Mouse (Mus musculus) forebrain, embryonic 16.5 days (tissue): ENCODE data around the gene Abcd3. TPM values are rescaled to one million over a fixed set of nuclear protein-coding genes. Genes with fewer than 3 reads are reported as not detected.
"Not testable (repeated sequence)": the region's sequence is repeated elsewhere in the genome, so short reads cannot be mapped to it uniquely, and the experiment has no call there.

Experiments used
- ATAC-seq: fragments of 200-750 bp; cut with Nextera tagmentation; 2 replicates; pipeline ENCODE4 v1.8.0; 2017; ENCODE audit warnings: mild to moderate bottlenecking, moderate library complexity
- H3K27ac ChIP-seq: fragments of 300-500 bp; sonication (generic); 2 replicates; pipeline ENCODE4 v1.5.1; 2014; ENCODE audit warnings: low read length, control low read depth
- H3K27me3 ChIP-seq: fragments of 300-500 bp; sonication (generic); replicated peaks from 2 replicates; pipeline ENCODE4 v1.6.1; 2014; ENCODE audit warnings: low read length; ENCODE audit not compliant: control insufficient read depth, insufficient read depth
- H3K36me3 ChIP-seq: fragments of 300-500 bp; sonication (generic); 2 replicates; pipeline ENCODE4 v1.6.1; 2014; ENCODE audit not compliant: control insufficient read depth, insufficient read depth
- H3K4me1 ChIP-seq: fragments of 300-500 bp; sonication (generic); replicated peaks from 2 replicates; pipeline ENCODE4 v1.6.1; 2014; ENCODE audit warnings: low read length; ENCODE audit not compliant: control insufficient read depth, insufficient read depth
- H3K4me2 ChIP-seq: fragments of 300-500 bp; sonication (generic); 2 replicates; pipeline ENCODE4 v1.6.1; 2014; ENCODE audit warnings: mild to moderate bottlenecking, low read length, control low read depth
- H3K4me3 ChIP-seq: fragments of 300-500 bp; sonication (generic); replicated peaks from 2 replicates; pipeline ENCODE4 v1.5.1; 2014; ENCODE audit warnings: mild to moderate bottlenecking, low read length, control low read depth
- H3K9ac ChIP-seq: fragments of 300-500 bp; sonication (generic); replicated peaks from 2 replicates; pipeline ENCODE4 v1.6.1; 2014; ENCODE audit warnings: low read depth, low read length, control low read depth
- H3K9me3 ChIP-seq: fragments of 300-500 bp; sonication (generic); 2 replicates; pipeline ENCODE4 v1.6.1; 2016; ENCODE audit warnings: low read length; ENCODE audit not compliant: control insufficient read depth
- WGBS: fragments of 180-500 bp; shearing (Covaris S2); extraction: QIAGEN DNeasy Blood & Tissue Kit; methylation state at CpG from one replicate; pipeline ENCODE4 v1.1.7; 2014; 5-methylcytosine and 5-hydroxymethylcytosine counted together
- polyA plus RNA-seq: library from polyadenylated mRNA; unstranded; fragments of >200 nt; fragmentation: Nextera tagmentation; extraction: Ambion mirVana; gene quantifications from 2 replicates; pipeline ENCODE4 v1.2.1, GENCODE M21; 2015

The Abcd3 gene
- polyA plus RNA-seq, 1 experiment from 2014 or later, result 72.8 TPM

DNA sequence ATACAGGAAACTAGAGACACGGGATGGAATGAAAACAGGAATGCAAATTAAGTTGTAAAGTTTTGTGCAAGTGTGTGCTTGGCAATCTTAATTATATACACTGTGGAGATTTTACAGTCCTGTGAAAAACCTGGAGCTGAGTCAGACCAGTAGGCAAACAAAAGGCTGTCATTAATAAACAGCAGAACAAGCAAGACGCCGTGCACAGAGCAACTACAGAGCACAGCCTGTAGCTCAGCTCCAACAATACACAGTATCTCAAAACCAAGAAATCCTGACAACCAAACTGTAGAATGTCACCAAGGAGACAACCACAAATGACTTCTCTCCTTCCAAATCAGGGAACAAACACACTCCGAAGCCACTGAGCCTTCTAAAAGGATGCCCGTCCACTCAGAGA is 24.7 kb downstream of the Abcd3 start:
- Histone ChIP-seq H3K27me3 (no peaks in the 10 kb centered on the region), H3K4me1 (peaks cover 3% of the 10 kb centered on the region; the same call in 1 of the 2 replicates), H3K9ac (no peak overlapping the region), H3K9me3 (no peaks in the 10 kb centered on the region), H3K4me3 (no peak overlapping the region), H3K4me2 (0 out of 2 replicates have a peak overlapping the region, but pooled peaks have one; percentile 1), H3K27ac (peak overlapping the region; percentile 54; the same call in 1 of the 2 replicates), H3K36me3 (no peaks in the 10 kb centered on the region)
- WGBS, result 15% methylated on average over 5 of the region's 5 CpGs
- ATAC-seq, result peak; percentile 84

DNA sequence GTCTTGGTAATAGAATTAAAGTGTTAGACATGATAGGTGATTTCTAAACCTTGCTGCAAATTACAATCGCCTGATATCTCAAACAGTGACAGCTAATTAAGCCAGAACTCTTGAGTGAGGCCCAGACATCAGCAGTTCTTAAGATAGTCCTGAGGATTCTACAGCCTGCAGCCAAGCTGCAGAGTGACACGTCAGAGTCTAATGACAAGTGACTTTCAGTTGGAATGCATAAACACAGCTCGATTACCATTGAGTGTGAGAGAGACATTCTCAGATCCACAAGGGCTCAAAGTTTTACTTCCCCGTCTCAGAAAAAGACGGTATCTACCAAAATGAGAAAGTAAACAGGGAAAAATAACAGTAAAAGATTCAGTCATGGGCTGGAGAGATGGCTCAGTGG is 25.3 kb downstream of the Abcd3 start:
- Histone ChIP-seq H3K9me3 (no peaks in the 10 kb centered on the region), H3K36me3 (no peaks in the 10 kb centered on the region), H3K4me2 (no peak overlapping the region), H3K4me3 (no peak overlapping the region), H3K27ac (no peak overlapping the region), H3K27me3 (no peaks in the 10 kb centered on the region), H3K9ac (no peak overlapping the region), H3K4me1 (peaks cover 3% of the 10 kb centered on the region; the same call in 1 of the 2 replicates)
- 46% methylated on average over 5 of the region's 5 CpGs for WGBS
- ATAC-seq, result 0 out of 2 replicates have a peak, but pooled peaks have one; percentile 26

DNA sequence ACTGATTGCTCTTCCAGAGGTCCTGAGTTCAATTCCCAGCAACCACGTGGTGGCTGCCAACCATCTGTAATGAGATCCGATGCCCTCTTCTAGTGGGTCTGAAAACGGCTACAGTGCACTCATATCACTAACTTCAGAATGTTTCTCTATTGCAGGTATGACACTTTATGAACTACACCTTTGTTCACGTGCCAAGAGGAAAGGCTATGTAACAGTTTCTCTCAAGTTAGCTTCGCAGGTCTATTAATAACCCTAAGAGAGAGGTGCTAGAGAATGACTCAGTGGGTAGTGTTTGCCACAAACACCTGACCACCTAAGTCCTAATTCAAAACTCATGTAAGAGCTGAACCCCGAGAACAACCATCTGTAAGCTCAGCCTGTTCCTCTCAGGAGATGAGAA is 32.1 kb downstream of the Abcd3 start:
- no peak for ATAC-seq
- Histone ChIP-seq H3K4me2 (no peak overlapping the region), H3K9ac (no peak overlapping the region), H3K4me3 (no peak overlapping the region), H3K27ac (no peak overlapping the region), H3K9me3 (no peaks in the 10 kb centered on the region), H3K4me1 (no peaks in the 10 kb centered on the region), H3K27me3 (no peaks in the 10 kb centered on the region), H3K36me3 (no peaks in the 10 kb centered on the region)
- WGBS, result 91% methylated on average over 6 of the region's 6 CpGs

DNA sequence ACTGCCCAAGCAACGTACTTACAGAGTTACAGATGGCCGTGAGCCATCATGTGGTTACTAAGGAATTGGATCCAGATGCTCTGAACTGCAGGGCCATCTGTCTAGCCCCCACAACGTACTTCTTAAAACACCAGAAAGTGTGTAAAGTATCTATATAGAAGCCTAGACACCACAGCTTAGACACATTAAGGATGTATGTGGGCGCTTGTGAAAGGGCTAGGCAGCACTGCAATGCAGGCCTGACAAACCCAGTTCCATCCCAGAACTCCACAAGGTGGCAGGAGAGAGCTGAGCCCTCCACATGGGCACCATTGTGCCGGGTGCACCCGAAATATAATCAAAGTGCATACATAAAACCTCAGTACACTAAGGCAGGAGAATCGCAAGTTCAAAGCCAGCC is 37.2 kb downstream of the Abcd3 start:
- peak; percentile 63; the same call in 1 of the 2 replicates for ATAC-seq
- no peak overlapping the region for H3K4me2 ChIP-seq
- no peaks in the 10 kb centered on the region for H3K27me3 ChIP-seq
- no peak overlapping the region for H3K9ac ChIP-seq
- no peak overlapping the region for H3K4me3 ChIP-seq
- no peak overlapping the region for H3K27ac ChIP-seq
- 51% methylated on average over 7 of the region's 7 CpGs for WGBS
- H3K4me1 ChIP-seq, result no peaks in the 10 kb centered on the region
- no peaks in the 10 kb centered on the region for H3K9me3 ChIP-seq
- no peaks in the 10 kb centered on the region for H3K36me3 ChIP-seq

DNA sequence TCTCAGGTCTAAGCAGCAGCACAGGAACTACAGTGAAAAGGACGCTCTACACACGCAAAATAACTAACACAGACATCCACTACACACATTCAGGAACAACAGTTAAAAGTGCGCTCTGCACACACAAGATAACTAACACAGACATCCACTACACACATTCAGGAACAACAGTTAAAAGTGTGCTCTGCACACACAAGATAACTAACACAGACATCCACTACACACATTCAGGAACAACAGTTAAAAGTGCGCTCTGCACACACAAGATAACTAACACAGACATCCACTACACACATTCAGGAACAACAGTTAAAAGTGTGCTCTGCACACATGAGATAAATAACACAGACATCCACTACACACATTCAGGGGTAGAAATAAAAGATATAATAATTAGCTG is 41.8 kb downstream of the Abcd3 start:
- not testable (repeated sequence) for ATAC-seq, H3K4me1 ChIP-seq, H3K9ac ChIP-seq, H3K4me3 ChIP-seq, H3K27ac ChIP-seq, H3K27me3 ChIP-seq, H3K36me3 ChIP-seq, H3K9me3 ChIP-seq, H3K4me2 ChIP-seq
- 94% methylated on average over 4 of the region's 4 CpGs for WGBS

DNA sequence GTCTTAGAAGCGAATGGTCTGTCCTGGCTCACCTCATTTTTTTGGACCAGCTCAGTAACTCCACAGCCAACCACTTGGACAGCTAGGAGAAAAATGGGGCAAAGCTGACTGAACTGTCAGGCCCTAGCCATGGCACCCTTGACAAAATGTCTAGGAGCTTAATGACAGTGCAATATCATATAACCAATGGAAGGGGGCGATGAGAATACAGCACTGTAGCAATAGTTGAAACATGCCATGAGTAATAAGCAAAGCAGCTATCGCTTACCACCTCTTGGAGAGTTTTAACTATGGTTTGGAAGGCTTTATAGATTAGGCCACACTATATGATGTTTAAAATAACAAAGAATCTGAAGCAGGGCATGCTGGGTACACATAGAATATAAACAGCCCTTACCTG is 46.3 kb downstream of the Abcd3 start:
- no peak for ATAC-seq

DNA sequence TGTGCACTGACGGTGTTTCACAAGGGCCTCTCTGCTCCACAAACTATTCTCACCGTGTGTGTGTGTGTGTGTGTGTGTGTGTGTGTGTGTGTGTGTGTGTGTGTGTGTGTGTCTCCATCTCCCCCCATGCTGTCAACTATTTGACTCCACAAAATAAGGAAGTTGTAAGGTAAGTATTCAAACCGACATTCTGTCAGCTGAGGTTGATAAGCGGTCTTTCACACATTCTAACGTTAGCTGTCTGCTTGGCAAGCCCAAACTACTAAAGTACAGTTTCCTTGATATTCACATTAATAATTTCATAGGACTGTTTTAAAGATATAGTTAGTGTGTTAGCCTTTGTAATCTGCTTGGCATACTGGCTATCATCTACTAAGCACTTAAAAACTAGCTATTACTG is 48.3 kb downstream of the Abcd3 start:
- Histone ChIP-seq H3K36me3 (peaks cover 19% of the 10 kb centered on the region), H3K27me3 (no peaks in the 10 kb centered on the region), H3K9ac (no peak overlapping the region), H3K9me3 (no peaks in the 10 kb centered on the region), H3K4me3 (no peak overlapping the region), H3K27ac (no peak overlapping the region), H3K4me1 (no peaks in the 10 kb centered on the region), H3K4me2 (no peak overlapping the region)
- no peak for ATAC-seq
- WGBS, result 91% methylated on average over 5 of the region's 5 CpGs

More for the DNA sequence above, 46.3 kb downstream of the Abcd3 start:
- no peak overlapping the region for H3K4me2 ChIP-seq
- H3K4me3 ChIP-seq, result no peak overlapping the region
- no peaks in the 10 kb centered on the region for H3K4me1 ChIP-seq
- no peaks in the 10 kb centered on the region for H3K9me3 ChIP-seq
- H3K27ac ChIP-seq, result no peak overlapping the region
- WGBS, result over 99% methylated on average over 3 of the region's 3 CpGs
- no peaks in the 10 kb centered on the region for H3K27me3 ChIP-seq
- H3K36me3 ChIP-seq, result peaks cover 19% of the 10 kb centered on the region
- no peak overlapping the region for H3K9ac ChIP-seq

DNA sequence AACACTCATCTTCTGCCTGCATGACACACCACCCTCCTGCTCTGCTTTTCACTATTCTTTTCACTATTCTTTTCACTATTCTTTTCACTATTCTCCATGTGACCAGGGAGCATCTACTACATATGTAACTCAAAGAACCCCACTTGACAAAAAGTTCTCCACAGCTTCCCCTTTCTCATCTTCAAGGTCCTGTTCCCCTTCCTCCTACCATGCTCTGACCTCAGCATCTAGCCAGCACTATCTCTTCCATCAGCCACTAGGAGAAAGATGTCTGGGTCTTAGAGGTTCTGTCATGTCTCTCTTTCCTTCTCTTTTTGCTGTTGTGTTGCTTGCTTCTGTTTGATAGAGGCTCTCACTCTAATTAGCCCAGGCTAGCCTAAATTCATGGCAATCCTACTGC is 49.1 kb downstream of the Abcd3 start:
- no peaks in the 10 kb centered on the region for H3K9me3 ChIP-seq
- H3K4me3 ChIP-seq, result no peak overlapping the region
- H3K27me3 ChIP-seq, result no peaks in the 10 kb centered on the region
- H3K4me2 ChIP-seq, result no peak overlapping the region
- no peaks in the 10 kb centered on the region for H3K4me1 ChIP-seq
- H3K9ac ChIP-seq, result no peak overlapping the region
- H3K27ac ChIP-seq, result no peak overlapping the region
- H3K36me3 ChIP-seq, result peaks cover 16% of the 10 kb centered on the region
- ATAC-seq, result no peak

DNA sequence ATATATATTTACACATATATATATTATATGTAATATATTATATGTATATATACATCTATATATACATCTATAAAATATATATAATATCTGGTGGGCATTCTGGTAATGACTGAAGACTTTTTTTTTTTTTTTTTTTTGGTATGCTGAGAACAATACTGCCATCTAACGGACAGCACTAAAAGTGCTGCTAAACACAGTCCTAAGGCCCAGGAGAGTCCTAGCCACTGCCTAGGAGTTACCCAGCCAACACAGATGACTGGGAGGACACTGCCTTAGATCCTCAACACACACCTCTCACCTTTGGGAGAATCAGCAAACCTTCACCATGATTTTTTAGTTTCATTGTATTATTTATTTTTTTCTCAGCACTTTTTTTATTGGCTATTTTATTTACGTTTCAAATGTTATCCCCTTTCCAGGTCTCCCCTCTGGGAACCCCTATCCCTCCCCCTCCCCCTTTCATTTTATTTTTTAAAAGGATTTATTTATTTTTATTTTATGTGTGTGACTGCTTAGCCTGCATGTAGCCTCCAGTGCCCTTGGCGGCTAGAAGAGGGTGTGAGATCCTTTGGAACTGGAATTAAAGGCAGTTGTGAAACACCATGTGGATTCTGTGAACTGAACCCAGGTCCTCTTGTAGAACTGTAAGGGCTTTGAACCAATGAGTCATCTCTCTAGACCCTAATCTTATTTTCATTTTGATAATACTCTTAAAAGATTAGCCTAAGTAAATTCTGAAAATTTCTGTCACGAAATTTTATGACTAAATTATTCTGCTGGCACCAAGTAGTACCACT is 52.8 kb downstream of the Abcd3 start:
- WGBS, result 64% methylated on average over 4 of the region's 4 CpGs
- Histone ChIP-seq H3K9me3 (no peaks in the 10 kb centered on the region), H3K27me3 (no peaks in the 10 kb centered on the region), H3K4me2 (no peak overlapping the region), H3K4me1 (no peaks in the 10 kb centered on the region), H3K9ac (no peak overlapping the region), H3K4me3 (no peak overlapping the region), H3K36me3 (peaks cover under 1% of the 10 kb centered on the region; the same call in 1 of the 2 replicates), H3K27ac (no peak overlapping the region)
- peak; percentile 79 for ATAC-seq
